Mouse (Mus musculus): ENCODE results near the gene Raver1. TPM values are rescaled to one million over a fixed set of nuclear protein-coding genes. Genes with fewer than 3 reads are reported as not detected.

The Raver1 gene
- polyA plus RNA-seq, 1 experiment from 2014 or later, result 44.9 TPM

- Histone ChIP-seq H3K27ac (replicated peaks in 1 of 2; ENCODE audit: control insufficient read depth in 1 of 2, insufficient read depth in 1 of 2, low read depth in 2 of 2, low read length in 2 of 2) (0 out of 4 replicates have a peak overlapping the region, but pooled peaks of 1 of the 2 experiments have one; percentile 92), H3K4me3 (ENCODE audit: control insufficient read depth in 1 of 2, insufficient read depth in 1 of 2, low read depth in 1 of 2, low read length in 2 of 2) (peak overlapping the region; percentile 84 to 85), H3K27me3 (ENCODE audit: control insufficient read depth, insufficient read depth, low read length) (no peaks in the 10 kb centered on the region), H3K9ac (ENCODE audit: low read length) (peak overlapping the region; percentile 87), H3K9me3 (ENCODE audit: control insufficient read depth, low read length) (no peaks in the 10 kb centered on the region), H3K4me2 (ENCODE audit: low read length) (peak overlapping the region; percentile 90), H3K36me3 (ENCODE audit: control insufficient read depth, insufficient read depth, low read length) (peaks cover 55% of the 10 kb centered on the region), H3K4me1 (ENCODE audit: control insufficient read depth in 2 of 2, insufficient read depth in 2 of 2, low read length in 2 of 2) (peaks cover 6 to 24% of the 10 kb centered on the region in 2 experiments)
- WGBS, result 81% methylated on average over 1 of the region's 1 CpGs
- ATAC-seq (ENCODE audit: insufficient number of reproducible peaks, insufficient read depth, low FRiP score, low read depth), result no peak
Observed at GRCm38 (mm10) chr9:21090537-21090936, 1.3 kb downstream of the Raver1 start.

GRCm38 (mm10) chr9:21083324-21083723 lies 8.5 kb downstream of the Raver1 start:
- no peaks in the 10 kb centered on the region for H3K27me3 ChIP-seq (ENCODE audit: control insufficient read depth, insufficient read depth, low read length)
- H3K4me2 ChIP-seq (ENCODE audit: low read length), result no peak overlapping the region
- WGBS, result 47% methylated on average over 3 of the region's 3 CpGs
- H3K27ac ChIP-seq (replicated peaks in 1 of 2; ENCODE audit: control insufficient read depth in 1 of 2, insufficient read depth in 1 of 2, low read depth in 2 of 2, low read length in 2 of 2), result no peak overlapping the region
- 0 out of 4 replicates have a peak, but pooled peaks cover 0 to 4% of the 10 kb centered on the region in 2 experiments for H3K4me1 ChIP-seq (ENCODE audit: control insufficient read depth in 2 of 2, insufficient read depth in 2 of 2, low read length in 2 of 2)
- ATAC-seq (ENCODE audit: insufficient number of reproducible peaks, insufficient read depth, low FRiP score, low read depth), result no peak
- no peak overlapping the region for H3K9ac ChIP-seq (ENCODE audit: low read length)
- no peak overlapping the region for H3K4me3 ChIP-seq (ENCODE audit: control insufficient read depth in 1 of 2, insufficient read depth in 1 of 2, low read depth in 1 of 2, low read length in 2 of 2)
- H3K36me3 ChIP-seq (ENCODE audit: control insufficient read depth, insufficient read depth, low read length), result peaks cover 97% of the 10 kb centered on the region
- no peaks in the 10 kb centered on the region for H3K9me3 ChIP-seq (ENCODE audit: control insufficient read depth, low read length)

GRCm38 (mm10) chr9:21081127-21081526 lies 10.7 kb downstream of the Raver1 start:
- Histone ChIP-seq H3K27me3 (ENCODE audit: control insufficient read depth, insufficient read depth, low read length) (no peaks in the 10 kb centered on the region), H3K36me3 (ENCODE audit: control insufficient read depth, insufficient read depth, low read length) (peaks cover 97% of the 10 kb centered on the region), H3K4me1 (ENCODE audit: control insufficient read depth in 2 of 2, insufficient read depth in 2 of 2, low read length in 2 of 2) (0 out of 4 replicates have a peak, but pooled peaks cover 0 to 4% of the 10 kb centered on the region in 2 experiments), H3K4me3 (ENCODE audit: control insufficient read depth in 1 of 2, insufficient read depth in 1 of 2, low read depth in 1 of 2, low read length in 2 of 2) (no peak overlapping the region), H3K9me3 (ENCODE audit: control insufficient read depth, low read length) (no peaks in the 10 kb centered on the region), H3K27ac (replicated peaks in 1 of 2; ENCODE audit: control insufficient read depth in 1 of 2, insufficient read depth in 1 of 2, low read depth in 2 of 2, low read length in 2 of 2) (no peak overlapping the region), H3K4me2 (ENCODE audit: low read length) (no peak overlapping the region), H3K9ac (ENCODE audit: low read length) (no peak overlapping the region)
- WGBS, result 80% methylated on average over 9 of the region's 9 CpGs
- ATAC-seq (ENCODE audit: insufficient number of reproducible peaks, insufficient read depth, low FRiP score, low read depth), result no peak

- no peak for ATAC-seq (ENCODE audit: insufficient number of reproducible peaks, insufficient read depth, low FRiP score, low read depth)
- Histone ChIP-seq H3K9ac (ENCODE audit: low read length) (no peak overlapping the region), H3K36me3 (ENCODE audit: control insufficient read depth, insufficient read depth, low read length) (peaks cover 72% of the 10 kb centered on the region), H3K4me2 (ENCODE audit: low read length) (no peak overlapping the region), H3K27ac (replicated peaks in 1 of 2; ENCODE audit: control insufficient read depth in 1 of 2, insufficient read depth in 1 of 2, low read depth in 2 of 2, low read length in 2 of 2) (no peak overlapping the region), H3K27me3 (ENCODE audit: control insufficient read depth, insufficient read depth, low read length) (no peaks in the 10 kb centered on the region), H3K4me1 (ENCODE audit: control insufficient read depth in 2 of 2, insufficient read depth in 2 of 2, low read length in 2 of 2) (peaks cover 0 to 12% of the 10 kb centered on the region in 2 experiments; a peak in 2 of 4 replicates), H3K9me3 (ENCODE audit: control insufficient read depth, low read length) (no peaks in the 10 kb centered on the region), H3K4me3 (ENCODE audit: control insufficient read depth in 1 of 2, insufficient read depth in 1 of 2, low read depth in 1 of 2, low read length in 2 of 2) (no peak overlapping the region)
- WGBS, result 72% methylated on average over 3 of the region's 3 CpGs
Observed at GRCm38 (mm10) chr9:21075625-21076024, 16.2 kb downstream of the Raver1 start.

GRCm38 (mm10) chr9:21074173-21074572 lies 17.6 kb downstream of the Raver1 start:
- Histone ChIP-seq H3K36me3 (ENCODE audit: control insufficient read depth, insufficient read depth, low read length) (peaks cover 66% of the 10 kb centered on the region), H3K4me1 (ENCODE audit: control insufficient read depth in 2 of 2, insufficient read depth in 2 of 2, low read length in 2 of 2) (peaks cover 0 to 12% of the 10 kb centered on the region in 2 experiments; a peak in 2 of 4 replicates), H3K27ac (replicated peaks in 1 of 2; ENCODE audit: control insufficient read depth in 1 of 2, insufficient read depth in 1 of 2, low read depth in 2 of 2, low read length in 2 of 2) (peak overlapping the region in 1 of 2 experiments; percentile 46; a peak in 1 of 4 replicates), H3K9me3 (ENCODE audit: control insufficient read depth, low read length) (no peaks in the 10 kb centered on the region), H3K9ac (ENCODE audit: low read length) (no peak overlapping the region), H3K4me2 (ENCODE audit: low read length) (no peak overlapping the region), H3K27me3 (ENCODE audit: control insufficient read depth, insufficient read depth, low read length) (no peaks in the 10 kb centered on the region), H3K4me3 (ENCODE audit: control insufficient read depth in 1 of 2, insufficient read depth in 1 of 2, low read depth in 1 of 2, low read length in 2 of 2) (no peak overlapping the region)
- WGBS, result 83% methylated on average over 1 of the region's 1 CpGs
- no peak for ATAC-seq (ENCODE audit: insufficient number of reproducible peaks, insufficient read depth, low FRiP score, low read depth)

GRCm38 (mm10) chr9:21073044-21073840 lies 18.6 kb downstream of the Raver1 start, which contains the start of the genes Gm49373 and Fdx1l:
Gm49373 (minus strand) TSS chr9:21073096.
Fdx1l (minus strand) TSS chr9:21073614.
- peak within 1 kb of the TSS; percentile 68 to 85 for H3K4me3 ChIP-seq (ENCODE audit: control insufficient read depth in 1 of 2, insufficient read depth in 1 of 2, low read depth in 1 of 2, low read length in 2 of 2)
- peaks cover 56% of the 10 kb centered on the region for H3K36me3 ChIP-seq (ENCODE audit: control insufficient read depth, insufficient read depth, low read length)
- WGBS, result 2% methylated on average over 58 of the region's 58 CpGs
- H3K27ac ChIP-seq (replicated peaks in 1 of 2; ENCODE audit: control insufficient read depth in 1 of 2, insufficient read depth in 1 of 2, low read depth in 2 of 2, low read length in 2 of 2), result peak within 1 kb of the TSS; percentile 46 to 52
- no peaks in the 10 kb centered on the region for H3K27me3 ChIP-seq (ENCODE audit: control insufficient read depth, insufficient read depth, low read length)
- peak within 1 kb of the TSS; percentile 90 for H3K4me2 ChIP-seq (ENCODE audit: low read length)
- peaks cover 0 to 12% of the 10 kb centered on the region in 2 experiments; a peak in 2 of 4 replicates for H3K4me1 ChIP-seq (ENCODE audit: control insufficient read depth in 2 of 2, insufficient read depth in 2 of 2, low read length in 2 of 2)
- H3K9me3 ChIP-seq (ENCODE audit: control insufficient read depth, low read length), result no peaks in the 10 kb centered on the region
- H3K9ac ChIP-seq (ENCODE audit: low read length), result peak within 1 kb of the TSS; percentile 90
- ATAC-seq (ENCODE audit: insufficient number of reproducible peaks, insufficient read depth, low FRiP score, low read depth), result peak; percentile 84

- H3K36me3 ChIP-seq (ENCODE audit: control insufficient read depth, insufficient read depth, low read length), result peaks cover 56% of the 10 kb centered on the region
- H3K27ac ChIP-seq (replicated peaks in 1 of 2; ENCODE audit: control insufficient read depth in 1 of 2, insufficient read depth in 1 of 2, low read depth in 2 of 2, low read length in 2 of 2), result peak overlapping the region in 1 of 2 experiments; percentile 46; a peak in 2 of 4 replicates
- peak overlapping the region; percentile 68 to 85 for H3K4me3 ChIP-seq (ENCODE audit: control insufficient read depth in 1 of 2, insufficient read depth in 1 of 2, low read depth in 1 of 2, low read length in 2 of 2)
- ATAC-seq (ENCODE audit: insufficient number of reproducible peaks, insufficient read depth, low FRiP score, low read depth), result no peak
- H3K9me3 ChIP-seq (ENCODE audit: control insufficient read depth, low read length), result no peaks in the 10 kb centered on the region
- peak overlapping the region; percentile 90 for H3K9ac ChIP-seq (ENCODE audit: low read length)
- peaks cover 0 to 12% of the 10 kb centered on the region in 2 experiments; a peak in 2 of 4 replicates for H3K4me1 ChIP-seq (ENCODE audit: control insufficient read depth in 2 of 2, insufficient read depth in 2 of 2, low read length in 2 of 2)
- peak overlapping the region; percentile 90 for H3K4me2 ChIP-seq (ENCODE audit: low read length)
- no peaks in the 10 kb centered on the region for H3K27me3 ChIP-seq (ENCODE audit: control insufficient read depth, insufficient read depth, low read length)
- WGBS, result 8% methylated on average over 4 of the region's 4 CpGs
Observed at GRCm38 (mm10) chr9:21072641-21073040, 19.2 kb downstream of the Raver1 start.

All from heart, embryonic 14.5 days (tissue).